Mouse (Mus musculus) urinary bladder, postnatal 14 days (tissue): ENCODE measurements around the gene Gm3625.

Source experiments
- DNase-seq: peaks from one replicate; pipeline ENCODE4 v3.0.0; 2021; ENCODE audit warnings: low spot score

Gene Gm3625

GRCm38 (mm10) chr12:4592541-4593165 is at the start of gene Gm3625, which contains the start of gene Itsn2:
Gene Gm3625 (minus strand): TSS chr12:4592927.
Gene Itsn2 (plus strand): TSS chr12:4592638.
- DNase-seq = peak; percentile 74

GRCm38 (mm10) chr12:4640737-4641136 is 48.0 kb upstream of the Gm3625 start:
- no peak for DNase-seq

GRCm38 (mm10) chr12:4638438-4638837 is 45.7 kb upstream of the Gm3625 start:
- DNase-seq = no peak

- no peak for DNase-seq
Observed at GRCm38 (mm10) chr12:4632957-4633356, 40.2 kb upstream of the Gm3625 start.

GRCm38 (mm10) chr12:4624201-4624600 is 31.5 kb upstream of the Gm3625 start:
- no peak for DNase-seq

- DNase-seq = no peak
Observed at GRCm38 (mm10) chr12:4614722-4615121, 22.0 kb upstream of the Gm3625 start.

- no peak for DNase-seq
Observed at GRCm38 (mm10) chr12:4606625-4607024, 13.9 kb upstream of the Gm3625 start.

GRCm38 (mm10) chr12:4599713-4600112 is 7.0 kb upstream of the Gm3625 start:
- DNase-seq = no peak

- no peak for DNase-seq
Observed at GRCm38 (mm10) chr12:4598666-4599428, 6.1 kb upstream of the Gm3625 start.

GRCm38 (mm10) chr12:4595055-4595454 is 2.3 kb upstream of the Gm3625 start:
- no peak for DNase-seq

GRCm38 (mm10) chr12:4593930-4594391 is 1.2 kb upstream of the Gm3625 start:
- no peak for DNase-seq

- peak; percentile 61 for DNase-seq
Observed at GRCm38 (mm10) chr12:4593166-4593929, 621 bp upstream of the Gm3625 start.

GRCm38 (mm10) chr12:4592025-4592424 is 702 bp downstream of the Gm3625 start:
- DNase-seq = no peak

- DNase-seq = peak; percentile 82
Observed at GRCm38 (mm10) chr12:4588603-4589002, 4.1 kb downstream of the Gm3625 start.

GRCm38 (mm10) chr12:4587846-4588245 is 4.9 kb downstream of the Gm3625 start:
- no peak for DNase-seq

GRCm38 (mm10) chr12:4582326-4582725 is 10.4 kb downstream of the Gm3625 start:
- no peak for DNase-seq

- DNase-seq = no peak
Observed at GRCm38 (mm10) chr12:4574065-4574464, 18.7 kb downstream of the Gm3625 start.

GRCm38 (mm10) chr12:4571864-4572263 is 20.9 kb downstream of the Gm3625 start:
- peak; percentile 14 for DNase-seq

- peak; percentile 38 for DNase-seq
Observed at GRCm38 (mm10) chr12:4558475-4559279, 34.0 kb downstream of the Gm3625 start.

GRCm38 (mm10) chr12:4558013-4558412 is 34.7 kb downstream of the Gm3625 start:
- DNase-seq = no peak

- no peak for DNase-seq
Observed at GRCm38 (mm10) chr12:4557436-4557835, 35.3 kb downstream of the Gm3625 start.

GRCm38 (mm10) chr12:4556891-4557290 is 35.8 kb downstream of the Gm3625 start:
- no peak for DNase-seq
